Mouse (Mus musculus) ovary, adult 2 months (tissue): Measurements from ENCODE around the gene Caprin1. TPM values are rescaled to one million over a fixed set of nuclear protein-coding genes. Genes with fewer than 3 reads are reported as not detected.

Experiments
- polyA plus RNA-seq: library from polyadenylated mRNA; depleted of rRNA; stranded (reverse); fragments of >200 nt; gene quantifications from 2 replicates; pipeline ENCODE4 v1.2.3, GENCODE M21; 2012; rRNA removed

Caprin1 gene
- polyA plus RNA-seq = 263 and 339 TPM in 2 replicates

GRCm38 (mm10) chr2:103797491-103798009 lies at the start of gene Caprin1:
Gene Caprin1, minus strand, starts transcription at chr2:103797649.

GRCm38 (mm10) chr2:103760906-103761716 lies 36.3 kb downstream of the Caprin1 start, which contains the start of gene Nat10:
Gene Nat10, minus strand, starts transcription at chr2:103761270.

Other genes with a start within 250 kb of the Caprin1 start
- gene Abtb2, start 231.3 kb downstream of the Caprin1 start, polyA plus RNA-seq = 19.3 and 19.5 TPM in 2 replicates
- 59.5 and 94.8 TPM in 2 replicates for gene Nat10, start 36.4 kb downstream of the Caprin1 start, polyA plus RNA-seq
- gene Lmo2, start 160.3 kb upstream of the Caprin1 start, polyA plus RNA-seq = 21.1 and 26.4 TPM in 2 replicates
- 14.7 and 21.4 TPM in 2 replicates for gene Fbxo3, start 230.1 kb upstream of the Caprin1 start, polyA plus RNA-seq
- not detected in 2 replicates for gene 4931422A03Rik, start 230.7 kb upstream of the Caprin1 start, polyA plus RNA-seq